Mouse (Mus musculus) liver, embryonic 13.5 days (tissue): ENCODE data around the gene AY761184. TPM values are rescaled to one million over a fixed set of nuclear protein-coding genes. Genes with fewer than 3 reads are reported as not detected.
"Not testable (repeated sequence)": the region's sequence is repeated elsewhere in the genome, so short reads cannot be mapped to it uniquely, and the experiment has no call there.

Experiments
- ATAC-seq: fragments of 200-750 bp; cut with Nextera tagmentation; 2 replicates; pipeline ENCODE4 v1.8.0; 2017; ENCODE audit warnings: low read depth, mild to moderate bottlenecking, moderate number of reproducible peaks, moderate library complexity
- DNase-seq: peaks from one replicate; pipeline ENCODE4 v3.0.0; 2022
- H3K27ac ChIP-seq: fragments of 300-500 bp; sonication (generic); 2 replicates; pipeline ENCODE4 v1.5.1; 2015; ENCODE audit warnings: moderate library complexity, mild to moderate bottlenecking, inconsistent platforms
- H3K27me3 ChIP-seq: fragments of 300-500 bp; sonication (generic); 2 replicates; pipeline ENCODE4 v1.6.1; 2015; ENCODE audit warnings: mild to moderate bottlenecking, inconsistent platforms
- H3K36me3 ChIP-seq: fragments of 300-500 bp; sonication (generic); 2 replicates; pipeline ENCODE4 v1.6.1; 2015; ENCODE audit warnings: mild to moderate bottlenecking, inconsistent platforms
- H3K4me1 ChIP-seq: fragments of 300-500 bp; sonication (generic); replicated peaks from 2 replicates; pipeline ENCODE4 v1.6.1; 2015; ENCODE audit warnings: inconsistent platforms
- H3K4me2 ChIP-seq: fragments of 300-500 bp; sonication (generic); 2 replicates; pipeline ENCODE4 v1.6.1; 2015; ENCODE audit warnings: inconsistent platforms, mild to moderate bottlenecking, moderate library complexity
- H3K4me3 ChIP-seq: fragments of 300-500 bp; sonication (generic); replicated peaks from 2 replicates; pipeline ENCODE4 v1.5.1; 2015; ENCODE audit warnings: mild to moderate bottlenecking, inconsistent platforms
- H3K9ac ChIP-seq: fragments of 300-500 bp; sonication (generic); 2 replicates; pipeline ENCODE4 v1.6.1; 2015; ENCODE audit warnings: mild to moderate bottlenecking, inconsistent platforms
- H3K9me3 ChIP-seq: fragments of 300-500 bp; sonication (generic); replicated peaks from 2 replicates; pipeline ENCODE4 v1.6.1; 2016; ENCODE audit warnings: inconsistent platforms
- WGBS: fragments of 180-500 bp; shearing (Covaris S2); methylation state at CpG from one replicate; pipeline ENCODE4 v1.1.7; 2015; ENCODE audit not compliant: insufficient replicate concordance; 5-methylcytosine and 5-hydroxymethylcytosine counted together
- polyA plus RNA-seq: library from polyadenylated mRNA; unstranded; fragments of >200 nt; fragmentation: Nextera tagmentation; extraction: Ambion mirVana; gene quantifications from 2 replicates; pipeline ENCODE4 v1.2.1, GENCODE M21; 2015

AY761184 gene
- polyA plus RNA-seq: not detected in 2 replicates

- not testable (repeated sequence) for DNase-seq, ATAC-seq, H3K27ac ChIP-seq, H3K4me2 ChIP-seq, H3K9me3 ChIP-seq, H3K9ac ChIP-seq, H3K36me3 ChIP-seq, H3K4me1 ChIP-seq, H3K27me3 ChIP-seq, H3K4me3 ChIP-seq
- WGBS: 49% methylated on average over 2 of the region's 2 CpGs
These were observed at the start of gene AY761184 for GRCm38 (mm10) chr8:21703545-21703944. Gene AY761184, minus strand, starts transcription at chr8:21703645.

- ATAC-seq, DNase-seq, H3K9me3 ChIP-seq, H3K4me1 ChIP-seq, H3K36me3 ChIP-seq, H3K4me3 ChIP-seq, H3K27ac ChIP-seq, H3K27me3 ChIP-seq, H3K9ac ChIP-seq, H3K4me2 ChIP-seq: not testable (repeated sequence)
- 50% methylated on average over 1 of the region's 1 CpGs for WGBS
These were observed 37.9 kb downstream of the AY761184 start, which contains the start of gene Defa34 for GRCm38 (mm10) chr8:21665497-21665896. Gene Defa34, plus strand, starts transcription at chr8:21665797.

DNA sequence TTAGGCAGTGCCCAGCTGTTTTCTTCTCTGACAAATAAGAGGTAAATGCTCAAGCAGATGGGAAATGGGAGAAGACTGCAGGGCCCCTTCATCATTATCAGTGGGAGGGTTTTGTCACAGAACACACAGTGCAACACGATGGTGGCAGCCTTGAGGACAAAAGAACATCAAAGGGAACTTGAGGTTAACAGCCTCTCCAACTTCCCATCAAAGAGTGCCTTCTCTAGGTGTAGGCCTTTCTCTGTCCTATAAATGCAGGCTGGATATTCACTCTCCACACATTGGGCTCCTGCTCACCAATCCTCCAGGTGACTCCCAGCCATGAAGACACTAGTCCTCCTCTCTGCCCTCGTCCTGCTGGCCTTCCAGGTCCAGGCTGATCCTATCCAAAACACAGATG lies 48.0 kb downstream of the AY761184 start, which contains the start of gene Defa17:
TSS of gene Defa17 (plus strand) at position 301 of the 400 bp plus-strand sequence.
- not testable (repeated sequence) for ATAC-seq, H3K4me3 ChIP-seq, H3K4me1 ChIP-seq, H3K9me3 ChIP-seq, H3K4me2 ChIP-seq, H3K27ac ChIP-seq, DNase-seq, H3K9ac ChIP-seq, H3K27me3 ChIP-seq, H3K36me3 ChIP-seq
- no CpG with 5 or more reads among the region's 2 CpGs for WGBS

Other genes with a start within 250 kb of the AY761184 start
- not detected in 2 replicates for gene Gm7849, start 247.1 kb downstream of the AY761184 start, polyA plus RNA-seq
- gene Defa20, start 194.4 kb downstream of the AY761184 start, polyA plus RNA-seq: not detected in 2 replicates
- gene Defa32, start 174.6 kb downstream of the AY761184 start, polyA plus RNA-seq: not detected in 2 replicates
- not detected in 2 replicates for gene Defa37, start 138.3 kb downstream of the AY761184 start, polyA plus RNA-seq
- gene Defa28, start 120.6 kb downstream of the AY761184 start, polyA plus RNA-seq: not detected in 2 replicates
- gene Gm7861, start 109.1 kb downstream of the AY761184 start, polyA plus RNA-seq: not detected in 2 replicates
- not detected in 2 replicates for gene Defa26, start 85.5 kb downstream of the AY761184 start, polyA plus RNA-seq
- not detected in 2 replicates for gene Defa17, start 47.9 kb downstream of the AY761184 start, polyA plus RNA-seq
- not detected in 2 replicates for gene Defa34, start 37.8 kb downstream of the AY761184 start, polyA plus RNA-seq
- gene Defa24, start 30.8 kb upstream of the AY761184 start, polyA plus RNA-seq: not detected in 2 replicates
- not detected in 2 replicates for gene Defb50, start 119.9 kb upstream of the AY761184 start, polyA plus RNA-seq
- gene Defb2, start 136.3 kb upstream of the AY761184 start, polyA plus RNA-seq: not detected in 2 replicates
- gene Defb10, start 155.3 kb upstream of the AY761184 start, polyA plus RNA-seq: not detected in 2 replicates
- not detected in 2 replicates for gene Defb9, start 181.8 kb upstream of the AY761184 start, polyA plus RNA-seq
- gene Defb11, start 202.8 kb upstream of the AY761184 start, polyA plus RNA-seq: not detected in 2 replicates
- gene Defb15, start 229.1 kb upstream of the AY761184 start, polyA plus RNA-seq: not detected in 2 replicates
- not detected in 2 replicates for gene Defb35, start 234.7 kb upstream of the AY761184 start, polyA plus RNA-seq
- not detected in 2 replicates for gene Defb13, start 243.1 kb upstream of the AY761184 start, polyA plus RNA-seq